Mouse (Mus musculus): ENCODE data around the gene Cyp4x1.

Gene Cyp4x1

GRCm38 (mm10) chr4:115056371-115056920, 77.6 kb downstream of the Cyp4x1 start, which contains the start of gene Tal1:
Gene Tal1 (plus strand): TSS chr4:115056426.
- DNase-seq, result no peak

Measured in lung, postnatal 36 days (tissue).